Mouse (Mus musculus): ENCODE data around the gene Mphosph9. TPM values are rescaled to one million over a fixed set of nuclear protein-coding genes. Genes with fewer than 3 reads are reported as not detected.
"Not testable (repeated sequence)": the region's sequence is repeated elsewhere in the genome, so short reads cannot be mapped to it uniquely, and the experiment has no call there.

The Mphosph9 gene
- total RNA-seq, 2 experiments from 2014 or later = 2.7 to 3.4 TPM

GRCm38 (mm10) chr5:124224321-124225092, 103.3 kb downstream of the Mphosph9 start:
- H3K27ac ChIP-seq = peak overlapping the region; percentile 72
- no peak for DNase-seq

GRCm38 (mm10) chr5:124223574-124223973, 104.2 kb downstream of the Mphosph9 start:
- intact Hi-C loops (cut with DNase I) = loop anchor here (2.0 kb wide), 1 partner anchor 17 kb away; no protein-coding TSS in a partner anchor
- Histone ChIP-seq H3K27ac (peak overlapping the region; percentile 72; the same call in 1 of the 2 replicates), H3K4me3 (no peak overlapping the region)
- TF ChIP-seq CTCF (IDR thresholded peaks at IDR 0.05) = no peak
- DNase-seq = no peak

More at GRCm38 (mm10) chr5:124224321-124225092, 103.3 kb downstream of the Mphosph9 start:
- TF ChIP-seq CTCF (IDR thresholded peaks at IDR 0.05) = no peak
- intact Hi-C loops (cut with DNase I) = no loop called here
- no peak overlapping the region for H3K4me3 ChIP-seq

- TF ChIP-seq CTCF (IDR thresholded peaks at IDR 0.05) = no peak
- peak overlapping the region; percentile 85 for H3K27ac ChIP-seq
Observed at GRCm38 (mm10) chr5:124222696-124223095, 105.1 kb downstream of the Mphosph9 start.

GRCm38 (mm10) chr5:124221736-124222040, 106.1 kb downstream of the Mphosph9 start:
- Histone ChIP-seq H3K4me3 (peak overlapping the region; percentile 59), H3K27ac (peak overlapping the region; percentile 85)
- intact Hi-C loops (cut with DNase I) = loop anchor here (2.0 kb wide), 1 partner anchor 19 kb away; no protein-coding TSS in a partner anchor
- no peak for TF ChIP-seq CTCF (IDR thresholded peaks at IDR 0.05)
- DNase-seq = no peak

More at GRCm38 (mm10) chr5:124222696-124223095, 105.1 kb downstream of the Mphosph9 start:
- peak; percentile 61 for DNase-seq
- peak overlapping the region; percentile 28; the same call in 1 of the 2 replicates for H3K4me3 ChIP-seq
- intact Hi-C loops (cut with DNase I) = loop anchor here (2.0 kb wide), 1 partner anchor 18 kb away; no protein-coding TSS in a partner anchor

- peak; percentile 7; the same call in 1 of the 2 replicates for TF ChIP-seq CTCF (IDR thresholded peaks at IDR 0.05)
- intact Hi-C loops (cut with DNase I) = no loop called here
- Histone ChIP-seq H3K27ac (peak overlapping the region; percentile 85), H3K4me3 (peak overlapping the region; percentile 59)
- DNase-seq = peak; percentile 86
Observed at GRCm38 (mm10) chr5:124221037-124221735, 106.6 kb downstream of the Mphosph9 start.

GRCm38 (mm10) chr5:124220551-124220950, 107.2 kb downstream of the Mphosph9 start:
- Histone ChIP-seq H3K27ac (peak overlapping the region; percentile 85), H3K4me3 (no peak overlapping the region; the same call in 1 of the 2 replicates)
- no peak for DNase-seq
- TF ChIP-seq CTCF (IDR thresholded peaks at IDR 0.05) = no peak
- intact Hi-C loops (cut with DNase I) = no loop called here

GRCm38 (mm10) chr5:124219431-124219830, 108.3 kb downstream of the Mphosph9 start:
- Histone ChIP-seq H3K27ac (peak overlapping the region; percentile 70), H3K4me3 (no peak overlapping the region)
- intact Hi-C loops (cut with DNase I) = no loop called here
- TF ChIP-seq CTCF (IDR thresholded peaks at IDR 0.05) = no peak
- DNase-seq = no peak

GRCm38 (mm10) chr5:124218986-124219385, 108.8 kb downstream of the Mphosph9 start:
- no peak for TF ChIP-seq CTCF (IDR thresholded peaks at IDR 0.05)
- intact Hi-C loops (cut with DNase I) = no loop called here
- peak; percentile 66 for DNase-seq
- peak overlapping the region; percentile 70 for H3K27ac ChIP-seq
- H3K4me3 ChIP-seq = no peak overlapping the region; the same call in 1 of the 2 replicates

GRCm38 (mm10) chr5:124217566-124218249, 110.1 kb downstream of the Mphosph9 start:
- Histone ChIP-seq H3K4me3 (no peak overlapping the region), H3K27ac (peak overlapping the region; percentile 70)
- intact Hi-C loops (cut with DNase I) = no loop called here
- TF ChIP-seq CTCF (IDR thresholded peaks at IDR 0.05) = no peak
- no peak for DNase-seq

- H3K27ac ChIP-seq = peak overlapping the region; percentile 70; the same call in 1 of the 2 replicates
- intact Hi-C loops (cut with DNase I); H3K4me3 ChIP-seq; DNase-seq: not testable (repeated sequence)
Observed at GRCm38 (mm10) chr5:124217092-124217491, 110.7 kb downstream of the Mphosph9 start.

- no peak for DNase-seq
- intact Hi-C loops (cut with DNase I) = no loop called here
- Histone ChIP-seq H3K27ac (peak overlapping the region; percentile 85; the same call in 1 of the 2 replicates), H3K4me3 (no peak overlapping the region)
- no peak for TF ChIP-seq CTCF (IDR thresholded peaks at IDR 0.05)
Observed at GRCm38 (mm10) chr5:124216403-124216802, 111.4 kb downstream of the Mphosph9 start.

- H3K27ac ChIP-seq = peak overlapping the region; percentile 85
- DNase-seq = no peak
- H3K4me3 ChIP-seq = no peak overlapping the region
- TF ChIP-seq CTCF (IDR thresholded peaks at IDR 0.05) = no peak
- intact Hi-C loops (cut with DNase I) = no loop called here
Observed at GRCm38 (mm10) chr5:124215647-124216046, 112.1 kb downstream of the Mphosph9 start.

All from gastrocnemius, adult 2 months (tissue).